Mouse (Mus musculus) heart, adult 18-20 months (tissue): ENCODE data around the gene Ddb1. TPM values are rescaled to one million over a fixed set of nuclear protein-coding genes. Genes with fewer than 3 reads are reported as not detected.
A peak's percentile ranks its signal among the peaks of the same experiment; 100 is the strongest.
"Not testable (repeated sequence)": the region's sequence is repeated elsewhere in the genome, so short reads cannot be mapped to it uniquely, and the experiment has no call there.

Experiments used
- DNase-seq, 2 experiments: peaks; one replicate each; pipeline ENCODE4 v3.0.0; 2021 to 2022; ENCODE audit warnings: mixed read lengths in 1 of 2
- long read RNA-seq, 2 experiments: library from polyadenylated mRNA; stranded (forward); transcript quantifications; one replicate each; pipeline ENCODE4 v2.0.0; 2021
- total RNA-seq, 2 experiments: library from RNA; stranded (reverse); gene quantifications; 2 replicates each; pipeline ENCODE4 v1.2.3; 2021

The Ddb1 gene
- total RNA-seq, result 100 to 1,000 TPM; 135 to 160 TPM
- long read RNA-seq, experiment 1, full-length matches to known transcripts, result 89 of 110 reads
- long read RNA-seq, experiment 1, partial matches to known transcripts, result 14 of 110 reads
- long read RNA-seq, experiment 1, other reads (novel, unspliced or antisense), result 7 of 110 reads
- long read RNA-seq, experiment 2, full-length matches to known transcripts, result 49 of 67 reads
- long read RNA-seq, experiment 2, partial matches to known transcripts, result 17 of 67 reads
- long read RNA-seq, experiment 2, other reads (novel, unspliced or antisense), result 1 of 67 reads

DNA sequence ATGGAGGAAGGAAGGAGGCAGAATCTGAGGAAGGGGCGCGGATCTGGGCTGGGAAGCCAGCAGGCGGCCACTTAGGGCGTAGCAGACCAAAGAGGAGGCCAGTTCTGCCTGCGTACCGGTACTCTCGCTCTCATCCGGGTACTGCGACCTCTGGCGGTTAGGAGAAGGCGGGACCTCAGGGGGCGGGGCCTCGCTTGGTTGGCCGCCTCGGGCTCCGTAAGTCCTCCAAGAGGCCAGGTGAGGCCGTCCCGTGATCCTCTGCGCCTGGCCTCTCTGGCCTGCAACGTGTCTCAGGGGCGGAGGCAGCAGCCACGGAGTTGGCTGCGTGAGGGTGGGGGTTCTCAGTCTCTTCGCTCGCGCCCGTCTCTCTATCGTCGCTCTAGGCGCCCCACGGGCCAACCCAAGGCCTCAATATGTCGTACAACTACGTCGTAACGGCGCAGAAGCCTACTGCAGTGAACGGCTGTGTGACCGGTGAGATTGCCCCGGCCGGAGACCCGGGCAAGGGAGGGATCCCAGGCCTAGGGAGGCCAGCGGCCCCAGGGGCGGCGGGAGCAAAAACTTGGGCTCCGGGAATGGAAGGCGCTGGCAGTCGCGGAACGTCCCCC, at the start of gene Ddb1, which contains the start of gene Tkfc:
TSS of gene Ddb1 (plus strand) at position 35 of the 608 bp plus-strand sequence.
TSS of gene Tkfc (minus strand) at position 362 of the 608 bp plus-strand sequence.
- DNase-seq, result peak; percentile 99

DNA sequence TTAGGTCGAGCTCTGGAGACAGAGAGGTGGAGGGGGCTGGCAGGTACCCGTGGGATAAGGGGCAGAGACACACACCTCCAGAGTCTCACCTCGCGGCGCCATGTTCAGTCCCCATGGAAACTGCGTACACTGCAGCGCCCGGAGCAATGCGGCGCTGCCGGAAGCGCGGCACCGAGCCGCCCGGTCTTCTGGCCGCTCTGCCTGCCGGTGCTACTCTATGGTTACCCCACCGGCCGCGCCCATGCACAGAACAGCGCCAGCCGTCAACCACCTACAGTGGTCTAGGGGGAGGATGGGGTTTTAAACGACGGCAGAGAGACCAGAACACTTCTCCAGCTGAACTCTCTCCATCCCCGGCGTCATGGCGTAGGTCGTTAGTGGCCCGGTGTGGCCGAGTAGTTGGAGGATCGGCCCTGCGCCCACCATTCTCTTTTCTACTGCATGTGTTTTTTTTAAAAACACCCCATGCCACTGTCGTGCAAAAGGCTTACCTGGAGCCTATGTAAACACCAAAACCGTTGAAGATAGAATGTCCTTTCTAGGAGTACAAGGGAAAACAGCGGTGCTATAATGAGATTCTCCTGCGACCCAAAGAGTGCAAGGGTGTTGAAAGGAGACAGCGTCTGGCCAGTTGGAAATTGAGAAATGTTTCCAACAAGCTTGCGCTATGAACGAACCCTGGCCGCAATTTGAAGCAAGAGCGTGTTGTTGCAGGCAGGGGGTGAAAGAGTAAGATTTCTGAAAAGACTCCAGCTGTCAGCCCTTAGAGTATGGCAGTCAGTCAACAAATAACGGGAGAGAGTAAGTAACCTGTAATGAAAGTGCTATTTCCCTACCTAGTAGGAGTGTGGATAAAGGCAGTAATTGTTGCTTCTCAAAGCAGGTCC, 49.3 kb upstream of the Ddb1 start, which contains the start of gene Tmem216:
TSS of gene Tmem216 (minus strand) at position 615 of the 887 bp plus-strand sequence.
- peak; percentile 87 to 91 for DNase-seq

DNA sequence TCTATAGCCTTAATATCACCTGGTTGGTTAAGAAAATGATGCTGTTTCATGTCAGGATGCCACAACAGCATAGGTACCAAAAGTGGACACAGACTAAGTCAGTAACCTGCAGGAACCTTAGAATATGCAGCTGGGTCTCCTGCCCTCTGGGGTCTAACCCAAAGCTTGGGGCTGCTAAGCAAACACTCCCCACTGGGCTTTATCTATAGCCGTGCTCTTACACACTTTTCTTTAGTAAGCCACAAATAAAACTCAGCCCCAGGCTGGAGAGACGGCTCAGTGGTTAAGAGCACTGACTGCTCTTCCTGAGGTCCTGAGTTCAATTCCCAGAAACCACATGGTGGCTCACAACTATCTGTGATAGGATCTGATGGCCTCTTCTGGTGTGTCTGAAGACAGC, 48.1 kb upstream of the Ddb1 start:
- no peak for DNase-seq

DNA sequence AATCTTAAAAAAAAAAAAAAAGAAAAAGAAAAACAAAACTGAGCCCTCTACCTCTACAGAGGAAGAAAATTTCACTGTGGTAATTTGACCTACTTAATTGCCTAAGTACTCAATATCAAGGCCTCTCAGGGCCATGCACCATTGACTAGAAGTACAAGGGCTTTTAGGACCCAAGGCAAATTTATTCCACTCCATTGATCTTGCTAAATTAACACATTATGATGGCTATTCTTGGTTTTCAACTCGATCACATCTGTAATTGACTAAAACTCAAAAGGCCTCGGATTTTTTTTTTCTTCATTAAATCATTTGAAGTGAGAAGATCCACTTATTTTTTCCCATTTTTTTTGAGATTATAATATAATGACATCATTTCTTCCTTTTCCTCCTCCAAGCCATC, 47.7 kb upstream of the Ddb1 start:
- DNase-seq, result no peak

DNA sequence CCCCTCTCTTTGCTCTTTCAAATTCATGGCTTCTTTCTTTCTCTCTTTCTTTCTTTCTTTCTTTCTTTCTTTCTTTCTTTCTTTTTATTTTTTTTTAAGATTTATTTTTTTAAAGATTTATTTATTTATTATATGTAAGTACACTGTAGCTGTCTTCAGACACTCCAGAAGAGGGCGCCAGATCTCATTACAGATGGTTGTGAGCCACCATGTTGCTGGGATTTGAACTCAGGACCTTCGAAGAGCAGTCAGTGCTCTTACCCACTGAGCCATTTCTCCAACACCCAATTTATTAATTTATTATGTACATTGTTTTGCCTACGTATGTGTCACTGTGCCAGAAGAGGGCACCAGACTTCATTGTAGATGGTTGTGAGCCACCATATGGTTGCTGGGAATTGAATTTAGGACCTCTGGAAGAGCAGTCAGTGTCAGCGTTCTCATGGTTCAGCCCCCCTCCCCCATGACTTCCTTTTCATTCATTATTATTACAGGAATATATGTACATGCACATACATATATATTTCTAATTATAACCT, 47.2 kb upstream of the Ddb1 start:
- DNase-seq, result not testable (repeated sequence)

DNA sequence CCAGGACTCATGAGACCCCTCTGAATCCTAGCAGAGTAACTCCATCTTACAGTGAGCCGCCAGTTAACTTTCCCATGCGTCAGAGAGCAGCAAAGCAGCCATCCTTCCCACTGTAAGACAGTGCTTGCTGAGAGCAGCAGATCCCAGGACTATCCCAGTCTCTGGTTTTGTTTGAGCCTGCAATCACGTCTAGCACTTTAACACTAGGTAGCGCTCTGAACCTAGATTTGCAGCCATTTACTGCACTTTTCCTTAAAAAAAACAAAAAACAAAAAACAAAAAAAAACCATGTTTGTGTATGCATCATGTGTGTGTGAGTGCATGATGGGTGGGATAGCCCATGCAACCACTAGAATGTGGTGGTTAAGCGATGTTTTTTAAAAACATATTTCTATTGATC, 45.0 kb upstream of the Ddb1 start:
- DNase-seq, result peak; percentile 19 to 25

DNA sequence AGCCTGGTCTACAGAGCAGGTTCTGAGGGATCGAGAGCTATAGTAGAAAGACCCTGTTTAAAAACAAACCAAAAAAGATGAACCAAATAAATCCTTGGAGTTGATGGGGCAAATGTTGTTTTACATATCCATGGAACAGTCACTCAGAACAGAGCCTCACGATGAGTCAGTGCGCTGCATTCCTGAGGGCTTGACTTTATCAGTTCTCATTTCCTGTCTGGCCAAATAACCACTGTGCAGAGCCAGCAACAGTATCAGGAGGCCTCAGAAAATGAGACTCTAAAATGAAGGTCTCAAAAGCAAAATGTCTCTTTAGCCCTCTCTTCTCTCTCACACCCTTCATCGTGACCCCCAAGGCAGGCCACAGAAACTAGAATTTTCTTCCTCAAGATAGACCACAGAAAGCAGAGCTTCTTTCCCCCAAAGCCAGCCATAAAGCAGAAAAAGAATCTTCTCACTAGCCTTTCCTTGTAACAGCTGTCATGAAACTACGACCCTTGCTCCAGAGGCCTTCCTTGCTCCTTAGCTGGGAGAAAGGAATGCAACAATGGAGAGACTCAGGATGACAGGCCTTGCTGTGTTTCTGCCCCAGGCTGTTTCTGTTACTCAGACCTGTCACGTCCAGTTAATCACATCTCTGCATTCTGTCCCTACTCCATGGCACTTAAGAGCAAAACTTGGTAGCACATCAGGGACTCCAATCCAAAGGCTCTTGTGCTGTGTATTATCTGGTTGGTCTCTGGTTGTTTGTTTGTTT, 43.4 kb upstream of the Ddb1 start:
- peak; percentile 66 to 81 for DNase-seq

DNA sequence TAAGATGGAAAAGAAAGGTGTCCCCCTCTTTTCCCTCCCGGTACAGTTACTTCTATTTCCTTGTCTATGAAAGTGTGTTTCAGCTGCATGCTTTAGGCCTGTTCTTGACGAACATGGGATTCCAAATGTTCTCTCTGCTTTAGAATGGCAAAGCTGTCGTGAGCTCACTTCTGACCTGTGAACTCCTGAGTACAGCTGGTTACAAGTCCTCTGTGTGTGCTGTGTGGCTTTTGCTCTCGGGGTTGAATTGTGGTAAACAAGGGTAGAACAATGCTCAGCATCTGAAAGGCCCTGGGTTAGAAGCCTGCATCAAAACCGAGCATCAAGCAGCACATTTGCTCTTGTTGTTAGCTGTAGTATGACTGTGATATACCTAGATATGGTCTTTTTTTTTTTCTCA, 42.8 kb upstream of the Ddb1 start:
- DNase-seq, result no peak

DNA sequence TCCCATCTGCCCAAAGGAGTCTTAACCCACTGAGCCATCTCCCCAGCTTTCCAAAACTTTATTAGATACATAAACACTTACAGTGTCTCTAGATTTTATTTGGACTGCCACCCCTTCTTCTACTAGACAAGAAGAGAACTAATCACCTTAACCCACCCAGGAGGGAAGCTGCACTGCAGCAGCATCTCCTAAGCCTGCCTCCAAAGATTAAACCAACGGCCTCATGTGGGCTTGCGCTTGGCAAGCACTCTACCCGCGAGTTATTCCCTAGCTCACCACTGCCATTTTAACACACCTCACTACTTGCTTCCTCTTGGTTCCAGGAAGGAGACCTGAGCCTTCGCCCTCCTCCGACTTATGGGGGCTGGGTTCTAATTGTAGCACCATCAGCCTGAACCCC, 40.8 kb upstream of the Ddb1 start:
- DNase-seq, result no peak

DNA sequence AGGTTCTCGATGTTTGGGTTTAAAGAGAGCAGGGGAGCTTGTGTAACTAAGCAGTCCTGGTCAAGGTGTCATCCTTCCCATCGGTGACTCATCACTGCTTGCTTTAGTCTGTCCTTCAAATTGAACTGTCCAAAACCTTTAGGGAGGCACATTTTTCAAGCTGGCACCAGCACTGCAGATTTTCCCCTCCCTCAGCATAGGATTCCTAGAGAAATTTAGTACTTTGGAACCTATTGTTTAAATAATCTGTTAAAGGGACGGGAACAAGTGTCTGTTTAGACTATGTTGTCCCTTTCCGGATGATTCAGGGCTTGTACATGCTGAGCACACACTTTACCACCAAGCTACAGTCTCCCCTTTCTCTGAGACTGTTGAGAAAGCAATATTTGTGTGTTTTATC, 39.9 kb upstream of the Ddb1 start:
- DNase-seq, result no peak

DNA sequence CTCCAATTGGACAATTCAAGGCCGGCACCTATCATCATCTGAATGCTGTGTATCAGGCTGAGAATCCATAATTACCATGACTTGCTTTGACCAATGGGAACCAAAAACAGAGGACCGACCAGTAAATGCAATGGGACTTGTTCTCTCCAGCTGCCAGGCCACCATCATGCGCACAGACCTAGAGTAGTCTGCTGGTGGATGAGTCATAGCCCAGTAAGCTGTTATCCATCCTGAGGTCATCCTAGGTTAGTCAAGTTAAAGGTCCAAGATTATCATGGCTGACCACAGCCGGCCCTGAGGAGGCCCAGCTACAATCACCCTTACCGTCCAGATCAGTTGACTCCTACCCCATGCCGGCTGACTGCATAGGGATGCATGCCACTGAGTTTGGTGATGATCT, 35.5 kb upstream of the Ddb1 start:
- DNase-seq, result no peak

DNA sequence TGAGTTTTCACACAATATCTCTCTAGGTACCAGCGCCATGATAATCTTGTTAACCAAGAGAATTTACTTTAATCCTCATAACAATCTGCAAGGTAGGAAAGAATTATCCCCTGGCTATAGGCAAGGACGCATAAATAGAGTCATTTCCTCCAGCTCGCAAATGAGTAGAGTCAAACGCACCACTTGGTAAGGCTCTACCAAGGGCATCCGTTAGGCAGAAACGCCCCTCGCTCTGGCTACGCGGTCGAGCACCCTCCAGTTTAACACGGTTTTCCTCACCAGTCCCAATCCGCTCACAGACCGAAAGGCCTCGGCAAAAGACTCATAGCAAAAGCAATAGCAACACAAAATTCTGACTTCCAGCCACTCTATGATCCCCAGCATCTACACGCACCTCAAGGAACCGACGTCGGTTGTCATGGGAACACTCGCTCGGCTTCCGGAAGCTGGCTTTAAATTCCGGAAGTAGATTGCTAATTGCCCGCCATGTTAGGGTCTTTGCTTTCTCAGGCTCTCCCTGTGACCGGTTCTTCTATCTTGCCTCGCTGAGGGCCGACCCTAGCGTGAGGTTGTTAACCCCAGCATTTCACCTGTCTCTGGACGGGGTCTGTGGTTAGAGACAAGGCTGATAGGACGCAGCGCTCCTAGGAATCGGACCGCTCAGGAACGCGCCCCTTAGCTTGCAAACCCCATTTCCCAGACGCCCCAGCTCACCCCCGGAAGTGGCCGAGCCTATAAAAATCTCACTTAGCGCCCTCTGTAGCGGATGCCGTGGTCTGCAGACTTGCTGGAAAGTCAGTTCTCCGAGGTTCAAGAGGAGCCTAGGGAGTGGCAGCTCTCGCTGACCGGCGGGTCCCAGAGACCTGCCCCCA, 28.2 kb upstream of the Ddb1 start, which contains the start of the genes Cyb561a3 and Tmem138:
TSS of gene Cyb561a3 (plus strand) at position 483 of the 872 bp plus-strand sequence.
TSS of gene Tmem138 (minus strand) at position 673 of the 872 bp plus-strand sequence.
- DNase-seq, result peak; percentile 95 to 97

DNA sequence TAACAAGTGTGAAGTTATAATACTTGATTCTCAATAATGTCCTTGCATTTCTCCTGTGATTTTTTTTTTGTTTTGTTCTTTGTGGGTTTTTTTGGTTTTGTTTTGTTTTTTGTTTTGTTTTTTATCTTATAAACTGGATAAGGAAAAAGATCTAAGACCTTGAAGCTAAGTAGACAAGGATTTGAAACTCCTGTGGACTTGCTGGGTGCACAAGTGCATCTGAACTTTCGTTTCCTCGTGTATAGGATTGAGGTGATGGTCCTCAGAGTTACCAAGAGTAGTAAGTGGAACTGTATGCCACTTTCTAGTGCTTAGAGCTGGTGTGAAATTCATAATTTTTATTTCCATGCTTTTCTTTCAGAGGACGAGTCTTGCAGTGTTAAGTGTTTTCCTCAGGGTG, 25.0 kb upstream of the Ddb1 start:
- DNase-seq, result no peak

DNA sequence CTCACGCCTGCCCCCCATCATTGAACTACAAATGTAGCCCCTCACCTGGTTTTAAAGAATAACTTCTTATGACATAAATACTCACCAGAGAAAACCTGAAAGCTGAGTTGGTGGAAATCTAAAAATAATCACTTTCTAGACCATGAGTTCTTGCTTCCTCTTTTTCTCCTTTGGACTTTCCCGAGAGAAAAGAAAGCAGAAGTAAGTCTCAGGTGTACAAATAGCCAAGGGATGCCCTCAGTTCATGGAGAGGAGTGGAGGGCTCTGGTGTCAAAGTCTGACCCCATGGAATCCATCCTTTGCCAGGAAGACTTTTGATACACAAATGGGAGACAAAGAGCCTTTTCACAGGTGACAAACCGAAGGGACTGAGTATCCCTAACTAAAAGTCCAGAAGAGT, 24.4 kb upstream of the Ddb1 start:
- no peak for DNase-seq

DNA sequence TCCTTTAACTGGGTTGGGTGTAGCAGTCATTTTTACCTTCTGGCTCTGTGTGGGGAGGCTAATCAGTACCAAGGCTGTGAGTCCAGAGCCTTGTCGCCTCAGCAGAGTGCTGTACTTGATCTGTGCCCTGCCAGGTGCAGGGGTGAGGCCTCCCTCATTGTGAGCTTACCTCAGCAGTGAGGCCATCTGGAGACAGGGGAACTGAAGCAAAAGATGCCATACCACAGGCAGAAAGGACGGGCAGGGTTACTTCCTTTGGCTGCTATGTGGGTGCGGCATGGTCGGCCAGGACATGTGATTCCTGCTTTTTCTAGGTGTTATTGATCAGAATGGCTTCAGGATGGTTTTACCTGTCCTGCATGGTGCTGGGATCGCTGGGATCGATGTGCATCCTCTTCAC, 23.1 kb upstream of the Ddb1 start:
- DNase-seq, result no peak

DNA sequence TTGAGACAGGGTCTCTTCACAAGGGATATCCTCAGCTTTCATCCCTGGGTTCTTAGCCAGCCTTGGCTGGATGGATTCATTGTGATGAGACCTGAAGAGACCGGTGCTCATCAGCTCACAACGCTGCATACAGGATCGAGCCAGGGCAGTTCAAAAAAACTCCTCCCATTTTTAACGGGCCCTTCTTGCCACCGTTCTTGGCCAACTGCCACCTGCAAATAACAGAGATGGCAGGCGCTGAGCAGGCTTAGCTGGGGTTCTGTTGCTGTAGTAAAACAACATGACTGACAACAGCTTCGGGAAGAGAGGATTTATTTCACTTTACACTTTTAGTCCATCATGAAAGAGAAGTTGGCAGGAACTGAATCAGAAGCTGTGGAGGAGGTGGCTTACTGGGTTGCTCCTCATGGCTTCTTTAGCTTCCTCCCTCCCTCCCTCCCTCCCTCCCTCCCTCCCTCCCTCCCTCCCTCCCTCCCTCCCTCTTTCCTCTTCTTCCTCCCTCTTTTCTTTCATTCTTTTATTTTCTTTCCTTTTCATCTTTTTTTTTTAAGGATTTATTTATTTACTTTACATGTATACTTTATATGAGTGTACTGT, 21.5 kb upstream of the Ddb1 start:
- no peak for DNase-seq

DNA sequence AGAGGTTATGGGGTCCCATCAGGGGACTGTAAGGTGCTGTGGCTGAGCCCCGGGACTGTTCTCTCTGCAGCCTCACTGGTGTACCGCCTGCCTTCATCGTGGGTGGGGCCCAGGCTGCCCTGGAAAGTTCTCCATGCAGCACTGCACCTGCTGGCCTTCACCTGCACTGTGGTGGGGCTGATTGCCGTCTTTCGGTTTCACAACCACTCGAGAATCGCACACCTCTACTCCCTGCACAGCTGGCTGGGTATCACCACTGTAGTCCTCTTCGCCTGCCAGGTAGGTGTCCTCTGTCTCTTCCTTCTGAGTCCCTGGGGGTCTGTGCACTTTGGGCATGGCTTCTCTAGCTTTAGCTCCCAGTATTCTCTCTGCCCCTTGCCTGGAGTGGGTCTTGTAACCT, 20.0 kb upstream of the Ddb1 start:
- DNase-seq, result no peak

DNA sequence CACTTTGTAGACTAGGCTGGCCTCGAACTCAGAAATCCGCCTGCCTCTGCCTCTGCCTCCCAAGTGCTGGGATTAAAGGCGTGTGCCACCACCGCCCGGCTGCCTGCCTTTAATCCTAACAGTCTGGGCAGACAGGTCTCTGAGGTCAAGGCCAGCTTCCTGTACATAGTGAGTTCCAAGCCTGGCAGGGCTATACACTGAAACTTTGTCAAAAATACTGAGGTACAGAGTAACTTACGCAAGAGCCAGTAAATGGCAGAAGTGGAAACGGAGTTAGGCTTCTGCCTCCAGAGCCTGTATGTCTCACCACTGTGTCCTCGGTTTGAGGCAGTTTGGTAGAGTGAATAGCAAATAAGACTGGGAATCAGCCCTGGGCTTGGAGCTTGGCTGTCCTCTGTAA, 17.9 kb upstream of the Ddb1 start:
- no peak for DNase-seq

DNA sequence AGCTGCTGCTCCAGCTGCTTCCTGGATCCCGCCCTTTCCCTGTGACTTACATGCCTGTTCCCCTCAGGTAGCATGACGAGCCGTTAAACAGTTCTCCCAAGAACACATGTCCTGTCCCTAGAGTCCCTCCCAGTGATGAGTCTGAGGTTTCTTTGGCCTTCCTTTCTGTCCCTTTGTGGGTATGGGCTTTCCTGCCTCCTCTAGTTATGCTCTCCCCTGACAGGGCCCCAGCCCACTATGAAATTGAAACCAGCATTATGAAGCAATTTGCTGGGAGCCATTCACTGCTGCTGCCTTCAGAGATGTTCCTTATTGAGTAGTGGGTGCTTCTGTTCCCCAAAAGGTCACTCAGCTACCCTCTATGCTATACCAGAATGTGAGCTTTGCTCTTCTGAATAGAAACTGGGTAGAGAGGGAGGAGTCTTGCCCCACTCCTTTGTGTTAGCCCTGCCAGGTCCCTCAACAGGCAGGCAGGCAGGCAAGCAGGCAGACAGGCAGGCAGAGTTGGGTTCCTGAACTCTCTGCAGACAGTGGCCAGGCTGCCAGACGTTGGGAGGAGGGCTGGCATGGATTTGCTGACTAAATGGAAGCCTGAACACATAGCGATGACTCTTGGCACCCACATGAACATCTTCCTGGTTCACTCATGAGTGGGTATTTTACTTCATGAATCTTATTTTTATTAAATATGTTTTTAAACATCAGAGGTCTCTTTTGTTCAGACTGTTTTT, 15.8 kb upstream of the Ddb1 start:
- no peak for DNase-seq

DNA sequence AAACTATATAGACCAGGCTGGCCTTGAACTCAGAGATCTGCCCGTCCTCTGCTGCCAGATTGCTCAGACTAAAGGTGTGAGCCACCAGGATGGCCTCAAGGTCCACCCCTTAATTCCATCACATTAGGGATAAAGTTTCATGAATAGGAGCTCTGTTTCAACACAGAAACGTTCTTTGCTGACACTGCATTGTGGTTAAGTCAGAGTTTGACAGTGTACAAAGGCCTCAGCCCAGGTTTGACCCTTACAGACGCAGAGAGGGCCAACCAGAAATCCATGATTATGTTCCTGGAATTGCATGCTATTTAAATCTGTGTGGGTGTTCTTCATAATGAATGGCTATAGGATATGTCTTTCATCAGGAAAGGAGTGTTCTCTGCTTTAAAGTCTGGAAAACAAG, 14.8 kb upstream of the Ddb1 start:
- no peak for DNase-seq
